Mouse (Mus musculus) limb, embryonic 12.5 days (tissue): ENCODE measurements around the gene Tnrc6b. TPM values are rescaled to one million over a fixed set of nuclear protein-coding genes. Genes with fewer than 3 reads are reported as not detected.
"Not testable (repeated sequence)": the region's sequence is repeated elsewhere in the genome, so short reads cannot be mapped to it uniquely, and the experiment has no call there.

Source experiments
- ATAC-seq: fragments of 200-750 bp; cut with Nextera tagmentation; 2 replicates; pipeline ENCODE4 v1.8.0; 2017; ENCODE audit warnings: low read depth, moderate TSS enrichment; ENCODE audit not compliant: insufficient number of reproducible peaks, insufficient read depth, low FRiP score, low TSS enrichment
- H3K27ac ChIP-seq: fragments of 300-500 bp; sonication (generic); 2 replicates; pipeline ENCODE4 v1.5.1; 2016; ENCODE audit warnings: mild to moderate bottlenecking, moderate library complexity
- H3K27me3 ChIP-seq: fragments of 300-500 bp; sonication (generic); 2 replicates; pipeline ENCODE4 v1.6.1; 2016; ENCODE audit warnings: mild to moderate bottlenecking, moderate library complexity
- H3K36me3 ChIP-seq: fragments of 300-500 bp; sonication (generic); 2 replicates; pipeline ENCODE4 v1.6.1; 2016; ENCODE audit warnings: mild to moderate bottlenecking, moderate library complexity
- H3K4me1 ChIP-seq: fragments of 300-500 bp; sonication (generic); replicated peaks from 2 replicates; pipeline ENCODE4 v1.6.1; 2016
- H3K4me2 ChIP-seq: fragments of 300-500 bp; sonication (generic); 2 replicates; pipeline ENCODE4 v1.6.1; 2016; ENCODE audit warnings: mild to moderate bottlenecking, moderate library complexity
- H3K4me3 ChIP-seq: fragments of 300-500 bp; sonication (generic); replicated peaks from 2 replicates; pipeline ENCODE4 v1.5.1; 2016; ENCODE audit warnings: mild to moderate bottlenecking
- H3K9ac ChIP-seq: fragments of 300-500 bp; sonication (generic); replicated peaks from 2 replicates; pipeline ENCODE4 v1.6.1; 2016; ENCODE audit warnings: mild to moderate bottlenecking, moderate library complexity
- H3K9me3 ChIP-seq: fragments of 300-500 bp; sonication (generic); 2 replicates; pipeline ENCODE4 v1.6.1; 2016; ENCODE audit warnings: mild to moderate bottlenecking, moderate library complexity
- WGBS: fragments of 180-500 bp; shearing (Covaris S2); methylation state at CpG from one replicate; pipeline ENCODE4 v1.1.7; 2016; 5-methylcytosine and 5-hydroxymethylcytosine counted together
- polyA plus RNA-seq: library from polyadenylated mRNA; unstranded; fragments of >200 nt; fragmentation: Nextera tagmentation; extraction: Ambion mirVana; gene quantifications from 2 replicates; pipeline ENCODE4 v1.2.1, GENCODE M21; 2016

The Tnrc6b gene
- polyA plus RNA-seq, 1 experiment from 2014 or later, result 41.0 TPM

DNA sequence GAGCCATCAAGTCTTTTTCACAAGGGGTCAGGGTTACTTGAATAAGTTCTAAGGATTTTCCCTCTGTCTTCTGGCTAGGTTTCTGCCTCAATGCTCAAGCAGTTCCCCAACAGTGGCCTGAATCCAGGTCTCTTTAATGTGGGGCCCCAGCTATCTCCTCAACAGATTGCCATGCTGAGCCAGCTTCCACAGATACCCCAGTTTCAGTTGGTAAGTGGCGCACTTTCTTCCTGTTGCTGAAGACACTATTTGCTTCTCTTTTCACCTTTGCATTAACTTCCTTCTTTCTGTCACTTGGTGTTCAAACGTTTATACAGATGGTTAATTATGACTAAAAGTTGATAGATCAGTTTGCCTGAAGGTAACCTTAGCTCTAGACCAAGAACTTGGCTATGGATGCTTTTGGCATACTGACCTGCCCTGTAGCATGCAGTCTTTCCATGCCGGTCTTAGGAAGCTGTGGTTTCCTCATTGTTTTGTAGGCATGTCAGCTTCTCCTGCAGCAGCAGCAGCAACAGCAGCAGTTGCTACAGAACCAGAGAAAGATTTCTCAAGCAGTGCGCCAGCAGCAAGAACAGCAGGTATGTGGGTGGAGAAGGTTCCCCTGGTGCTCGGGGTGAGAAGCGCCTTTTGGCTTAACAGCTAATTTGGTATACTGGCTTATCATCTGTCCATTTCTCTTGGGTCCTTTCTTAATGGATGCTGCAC is 190.8 kb downstream of the Tnrc6b start:
- Histone ChIP-seq H3K4me2 (no peak overlapping the region), H3K4me3 (no peak overlapping the region), H3K27me3 (no peaks in the 10 kb centered on the region), H3K4me1 (no peaks in the 10 kb centered on the region), H3K9me3 (no peaks in the 10 kb centered on the region), H3K27ac (no peak overlapping the region), H3K36me3 (peaks cover 95% of the 10 kb centered on the region), H3K9ac (no peak overlapping the region)
- 88% methylated on average over 6 of the region's 6 CpGs for WGBS
- no peak for ATAC-seq

DNA sequence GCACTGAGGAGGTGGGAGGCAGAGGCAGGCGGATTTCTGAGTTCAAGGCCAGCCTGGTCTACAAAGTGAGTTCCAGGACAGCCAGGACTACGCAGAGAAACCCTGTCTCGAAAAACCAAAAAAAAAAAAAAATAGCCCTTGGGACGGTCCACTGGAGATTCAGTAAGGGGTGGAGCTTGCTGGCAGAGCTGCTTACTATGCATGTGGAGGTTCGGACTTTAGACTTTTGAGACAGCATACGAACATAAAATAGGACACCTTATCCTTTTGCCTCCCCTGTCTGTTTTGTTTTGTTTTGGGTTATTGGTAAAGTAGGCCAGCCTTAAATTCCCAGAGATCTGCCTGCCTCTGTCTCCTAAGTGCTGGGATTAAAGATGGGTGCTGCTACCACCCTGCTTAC is 193.7 kb downstream of the Tnrc6b start:
- over 99% methylated on average over 6 of the region's 6 CpGs for WGBS
- not testable (repeated sequence) for ATAC-seq

DNA sequence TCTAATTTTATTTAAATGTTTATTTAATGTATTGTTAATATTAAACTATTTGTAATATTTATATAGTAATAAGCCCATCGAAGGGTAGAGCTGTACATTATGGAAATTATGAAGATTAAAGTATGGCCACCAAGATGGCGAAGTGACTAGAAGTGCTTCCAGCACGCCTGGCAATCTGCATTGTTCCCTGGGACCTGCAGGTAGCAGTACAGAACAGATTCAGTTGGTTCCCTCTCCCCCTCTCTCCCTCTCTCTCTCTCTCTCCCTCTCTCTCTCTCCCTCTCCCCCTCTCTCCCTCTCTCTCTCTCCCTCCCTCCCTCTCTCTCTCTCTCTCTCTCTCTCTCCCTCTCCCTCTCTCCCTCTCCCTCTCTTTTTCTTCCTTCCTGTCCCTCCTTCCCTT is 199.1 kb downstream of the Tnrc6b start:
- Histone ChIP-seq H3K36me3 (peaks cover 95% of the 10 kb centered on the region), H3K4me2 (no peak overlapping the region), H3K9ac (no peak overlapping the region), H3K27ac (no peak overlapping the region), H3K9me3 (no peaks in the 10 kb centered on the region), H3K27me3 (no peaks in the 10 kb centered on the region), H3K4me3 (no peak overlapping the region), H3K4me1 (no peaks in the 10 kb centered on the region)
- 91% methylated on average over 3 of the region's 3 CpGs for WGBS
- ATAC-seq, result no peak

More for the DNA sequence above, 193.7 kb downstream of the Tnrc6b start:
- not testable (repeated sequence) for H3K4me3 ChIP-seq, H3K27me3 ChIP-seq, H3K4me1 ChIP-seq, H3K9ac ChIP-seq, H3K4me2 ChIP-seq, H3K27ac ChIP-seq, H3K9me3 ChIP-seq
- peaks cover 93% of the 10 kb centered on the region for H3K36me3 ChIP-seq

DNA sequence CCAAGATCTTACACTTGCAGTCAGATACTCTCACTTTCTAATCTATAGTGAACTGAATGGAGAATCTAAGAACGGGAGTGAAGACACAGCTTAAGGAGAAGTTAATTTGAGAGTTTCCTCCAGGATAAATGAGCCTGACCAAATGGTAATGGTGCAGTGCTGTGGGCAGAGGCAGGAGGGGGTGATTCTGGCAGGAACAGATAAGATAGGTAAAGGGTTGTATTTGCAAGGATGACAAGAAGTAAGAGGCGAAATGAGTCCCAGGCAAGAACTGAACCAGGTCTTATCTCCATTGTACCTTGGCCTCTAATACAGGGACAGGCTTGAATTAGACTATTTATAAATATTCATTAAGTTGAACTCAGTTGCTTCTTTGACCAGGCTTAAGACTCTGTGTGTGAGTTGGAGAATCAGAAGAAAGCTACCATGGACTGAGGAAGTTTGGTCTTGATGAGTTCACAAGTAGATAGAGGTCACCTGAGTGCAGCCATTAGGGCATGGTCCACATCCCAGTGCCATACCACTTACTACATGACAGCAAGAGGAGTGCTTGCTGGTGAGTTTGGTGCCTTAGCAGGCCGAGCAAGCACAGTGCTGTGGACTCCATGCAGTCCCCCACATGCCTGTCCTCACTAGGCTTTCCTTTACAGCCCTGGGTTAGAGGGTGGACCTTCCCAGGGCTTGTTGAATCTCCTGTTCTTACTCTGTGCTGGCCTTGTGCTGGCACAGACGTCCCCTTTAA is 199.8 kb downstream of the Tnrc6b start:
- Histone ChIP-seq H3K36me3 (peaks cover 95% of the 10 kb centered on the region), H3K4me1 (no peaks in the 10 kb centered on the region), H3K27ac (no peak overlapping the region), H3K9me3 (no peaks in the 10 kb centered on the region), H3K27me3 (no peaks in the 10 kb centered on the region), H3K9ac (no peak overlapping the region), H3K4me2 (no peak overlapping the region), H3K4me3 (no peak overlapping the region)
- ATAC-seq, result no peak
- WGBS, result 86% methylated on average over 4 of the region's 4 CpGs

DNA sequence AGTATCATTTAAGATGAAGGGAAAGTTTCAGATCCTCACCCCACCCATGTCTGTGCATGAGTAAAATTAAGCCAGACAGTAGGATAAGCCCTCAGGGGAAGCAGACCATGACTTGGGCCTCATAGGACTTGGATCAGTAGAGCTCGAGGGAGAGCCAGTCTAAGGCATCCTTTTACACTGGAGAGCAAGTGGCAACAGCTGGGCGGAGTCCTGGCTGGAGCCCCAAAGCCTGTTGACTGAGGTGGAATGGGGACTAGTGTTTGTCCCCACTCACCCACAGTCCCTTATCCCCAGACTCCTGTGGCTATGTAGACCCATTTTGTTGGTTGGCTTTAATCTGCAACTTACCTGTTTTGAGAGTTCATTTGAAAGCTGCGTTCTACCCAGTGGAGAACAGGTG is 201.1 kb downstream of the Tnrc6b start:
- Histone ChIP-seq H3K4me3 (no peak overlapping the region), H3K4me2 (no peak overlapping the region), H3K4me1 (no peaks in the 10 kb centered on the region), H3K36me3 (peaks cover 95% of the 10 kb centered on the region), H3K9me3 (no peaks in the 10 kb centered on the region), H3K27me3 (no peaks in the 10 kb centered on the region), H3K9ac (no peak overlapping the region), H3K27ac (no peak overlapping the region)
- WGBS, result 92% methylated on average over 3 of the region's 3 CpGs
- no peak for ATAC-seq

DNA sequence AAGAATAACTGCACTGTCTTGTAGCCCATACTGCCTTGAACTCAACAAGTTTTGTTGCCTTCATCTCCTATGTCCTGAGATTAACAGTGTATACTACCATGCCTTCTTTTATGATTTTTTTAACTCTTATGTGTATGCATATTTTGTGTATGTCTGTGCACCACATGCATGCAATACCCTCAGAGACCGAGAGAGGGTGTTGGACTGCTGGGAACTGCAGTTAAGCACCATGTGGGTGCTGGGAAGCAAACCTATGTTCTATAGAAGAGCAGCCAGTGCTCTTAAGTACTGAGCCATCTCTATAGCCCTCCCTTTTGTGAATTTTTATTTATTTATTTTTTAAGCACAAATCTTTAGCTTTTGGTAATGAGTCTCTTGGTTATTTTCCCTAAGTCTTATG is 202.7 kb downstream of the Tnrc6b start:
- ATAC-seq, result no peak
- no peak overlapping the region for H3K9ac ChIP-seq
- no peaks in the 10 kb centered on the region for H3K27me3 ChIP-seq
- H3K4me3 ChIP-seq, result no peak overlapping the region
- H3K9me3 ChIP-seq, result no peaks in the 10 kb centered on the region
- peaks cover 94% of the 10 kb centered on the region for H3K36me3 ChIP-seq
- no peak overlapping the region for H3K4me2 ChIP-seq
- 82% methylated on average over 1 of the region's 1 CpGs for WGBS
- no peak overlapping the region for H3K27ac ChIP-seq
- H3K4me1 ChIP-seq, result no peaks in the 10 kb centered on the region

DNA sequence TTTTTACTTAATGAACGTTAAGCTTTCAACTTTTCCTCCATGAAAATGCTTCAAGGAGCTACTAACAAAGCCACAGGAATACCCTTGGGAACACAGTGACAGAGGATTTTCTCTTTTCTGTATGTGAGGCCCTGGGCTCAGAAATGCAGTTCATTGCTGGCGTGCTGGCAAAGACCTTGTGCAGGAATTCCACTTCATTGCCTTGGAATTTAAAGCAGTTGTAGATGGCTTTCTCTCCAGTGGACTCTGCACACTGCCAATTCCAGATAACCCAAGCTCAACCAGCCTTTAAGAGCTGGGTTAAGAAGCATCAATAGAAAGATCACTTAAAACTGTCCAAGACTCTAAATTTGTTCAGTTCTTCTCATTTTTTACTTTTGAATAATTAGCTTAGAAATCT is 204.7 kb downstream of the Tnrc6b start:
- no peaks in the 10 kb centered on the region for H3K27me3 ChIP-seq
- ATAC-seq, result no peak
- no peaks in the 10 kb centered on the region for H3K4me1 ChIP-seq
- no peak overlapping the region for H3K27ac ChIP-seq
- no peaks in the 10 kb centered on the region for H3K9me3 ChIP-seq
- no peak overlapping the region for H3K4me2 ChIP-seq
- H3K36me3 ChIP-seq, result peaks cover 96% of the 10 kb centered on the region
- WGBS, result 90% methylated on average over 2 of the region's 2 CpGs
- H3K9ac ChIP-seq, result no peak overlapping the region
- H3K4me3 ChIP-seq, result no peak overlapping the region

DNA sequence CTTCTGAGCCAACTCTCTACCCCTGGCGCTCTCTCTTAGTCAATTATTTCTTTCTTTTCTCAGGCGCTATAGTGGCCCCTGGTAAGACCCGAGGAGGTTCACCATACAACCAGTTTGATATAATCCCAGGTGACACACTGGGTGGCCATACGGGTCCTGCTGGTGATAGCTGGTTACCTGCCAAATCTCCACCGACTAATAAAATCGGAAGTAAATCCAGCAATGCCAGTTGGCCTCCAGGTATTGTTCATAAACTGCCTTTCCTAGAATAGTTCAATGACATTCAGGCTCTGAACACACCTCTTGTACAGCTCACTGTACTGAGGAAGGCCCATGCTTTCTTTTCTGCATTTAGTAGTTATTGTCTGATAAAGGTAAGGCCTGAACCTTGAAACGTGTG is 205.5 kb downstream of the Tnrc6b start:
- Histone ChIP-seq H3K36me3 (peaks cover 96% of the 10 kb centered on the region), H3K4me3 (no peak overlapping the region), H3K4me1 (no peaks in the 10 kb centered on the region), H3K9ac (no peak overlapping the region), H3K27me3 (no peaks in the 10 kb centered on the region), H3K9me3 (no peaks in the 10 kb centered on the region), H3K27ac (no peak overlapping the region), H3K4me2 (no peak overlapping the region)
- no peak for ATAC-seq
- 95% methylated on average over 7 of the region's 7 CpGs for WGBS

DNA sequence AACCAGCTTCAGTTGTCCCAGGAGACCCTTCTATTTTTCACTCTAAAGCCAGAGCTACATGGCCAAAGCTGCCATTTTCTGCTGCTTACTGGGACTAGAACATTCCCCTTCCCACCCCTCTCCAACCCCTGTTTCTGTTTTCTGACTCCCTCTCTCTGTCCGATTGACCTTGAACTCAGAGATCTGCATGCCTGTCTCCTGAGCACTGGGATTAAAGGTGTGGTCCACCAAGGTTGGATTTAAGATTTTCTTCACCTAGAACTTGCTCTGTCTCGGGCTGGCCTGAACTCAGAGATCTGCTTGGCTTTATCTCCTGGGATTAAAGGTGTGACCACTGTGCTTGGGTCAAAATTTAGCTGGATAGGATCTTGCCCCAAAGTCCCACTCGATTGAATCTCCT is 209.2 kb downstream of the Tnrc6b start:
- H3K27ac ChIP-seq, result no peak overlapping the region
- H3K4me2 ChIP-seq, result no peak overlapping the region
- 95% methylated on average over 3 of the region's 3 CpGs for WGBS
- ATAC-seq, result no peak
- H3K36me3 ChIP-seq, result peaks cover 93% of the 10 kb centered on the region
- no peaks in the 10 kb centered on the region for H3K9me3 ChIP-seq
- H3K27me3 ChIP-seq, result no peaks in the 10 kb centered on the region
- no peak overlapping the region for H3K9ac ChIP-seq
- no peaks in the 10 kb centered on the region for H3K4me1 ChIP-seq
- H3K4me3 ChIP-seq, result no peak overlapping the region

DNA sequence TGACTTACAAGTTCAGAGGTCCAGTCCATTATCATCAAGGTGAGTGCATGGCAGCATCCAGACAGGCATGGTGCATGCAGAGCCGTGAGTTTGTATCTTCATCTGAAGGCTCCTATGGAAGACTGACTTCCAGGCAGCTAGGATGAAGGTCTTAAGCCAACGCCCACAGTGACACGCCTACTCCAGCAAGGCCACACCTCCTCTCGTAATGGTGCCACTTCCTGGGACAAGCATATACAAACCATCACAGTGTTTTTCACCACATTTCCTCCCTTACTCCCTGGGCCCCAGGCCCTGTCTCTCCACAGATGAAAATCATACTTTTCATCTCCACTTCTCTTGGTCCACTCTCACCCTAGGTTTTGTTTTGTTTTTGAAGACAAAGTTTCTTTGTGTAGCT is 210.7 kb downstream of the Tnrc6b start:
- Histone ChIP-seq H3K4me3 (no peak overlapping the region), H3K9me3 (no peaks in the 10 kb centered on the region), H3K36me3 (peaks cover 90% of the 10 kb centered on the region), H3K4me2 (no peak overlapping the region), H3K9ac (no peak overlapping the region), H3K27ac (no peak overlapping the region), H3K27me3 (no peaks in the 10 kb centered on the region), H3K4me1 (no peaks in the 10 kb centered on the region)
- WGBS, result 79% methylated on average over 4 of the region's 4 CpGs
- no peak for ATAC-seq

DNA sequence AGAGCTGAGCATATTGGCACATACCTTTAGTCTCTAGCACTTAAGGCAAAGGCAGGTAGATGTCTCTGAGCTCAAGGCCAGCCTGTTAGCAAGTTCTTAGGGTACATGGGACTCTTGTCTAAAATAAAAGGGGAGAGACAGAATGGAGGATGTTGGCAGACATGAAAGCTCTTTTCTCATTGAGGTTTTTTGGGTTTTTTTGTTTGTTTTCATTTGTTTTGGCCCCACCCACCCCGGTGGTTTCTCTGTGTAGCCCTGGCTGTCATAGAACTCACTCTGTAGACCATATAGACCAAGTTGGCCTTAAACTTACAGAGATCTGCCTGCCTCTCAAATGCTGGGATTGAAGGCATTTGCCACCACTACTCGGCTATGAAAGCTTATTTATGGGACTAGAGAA is 213.1 kb downstream of the Tnrc6b start:
- no peak for ATAC-seq
- Histone ChIP-seq H3K9me3 (no peaks in the 10 kb centered on the region), H3K27me3 (no peaks in the 10 kb centered on the region), H3K4me2 (no peak overlapping the region), H3K9ac (no peak overlapping the region), H3K27ac (no peak overlapping the region), H3K4me1 (0 out of 2 replicates have a peak, but pooled peaks cover 4% of the 10 kb centered on the region), H3K4me3 (no peak overlapping the region), H3K36me3 (peaks cover 91% of the 10 kb centered on the region)
- WGBS, result 96% methylated on average over 2 of the region's 2 CpGs
